Comparison of ENCODE assay signal across 17 mouse cellular contexts in the genomic region with DNA sequence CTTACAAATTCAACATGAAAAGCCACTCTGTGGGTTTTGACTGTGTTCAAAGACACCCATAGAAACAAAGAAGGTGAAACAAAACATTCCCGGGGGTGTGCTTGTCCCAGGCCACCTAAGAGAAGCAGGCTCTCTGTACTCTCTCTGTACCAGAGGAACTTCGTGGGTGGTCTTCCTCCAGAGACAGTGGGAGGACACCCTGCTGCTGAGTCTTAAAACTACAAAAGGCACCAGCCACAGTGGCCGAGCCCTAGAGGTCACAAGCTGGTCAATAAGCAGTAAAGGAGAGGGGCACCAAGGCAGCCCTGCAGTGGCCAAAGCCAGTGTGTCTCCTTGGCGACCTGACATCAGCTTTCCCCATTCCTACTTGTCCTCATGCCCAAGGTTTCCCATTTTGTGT. TPM values are rescaled to one million over a fixed set of nuclear protein-coding genes. Genes with fewer than 3 reads are reported as not detected.
A peak's percentile ranks its signal among the peaks of the same experiment; 100 is the strongest.
DNase-seq lines count a peak whose midpoint lies in the region; ATAC-seq and TF ChIP-seq lines count a peak whose summit lies in the region.
"Had no signal": no experiment of that assay in that cellular context is flagged by ENCODE, and none has a peak within 500 bp of the region (broad histone marks: within the 10 kb centered on the region; RNA-seq: fewer than 3 reads in every experiment).

No protein-coding gene starts in this region.

- no peak overlapping the region for H3K27ac ChIP-seq in intestine, embryonic 16.5 days (ENCODE audit: low read length)
- H3K27ac ChIP-seq in intestine, postnatal 0 days (ENCODE audit: low read depth, low read length): no peak overlapping the region
- no peak overlapping the region for H3K27ac ChIP-seq in neural tube, embryonic 11.5 days (ENCODE audit: low read depth, low read length)
- H3K27ac ChIP-seq: heart, adult 2 months; liver, embryonic 13.5 days; neural tube, embryonic 13.5 days had no signal

- H3K4me1 ChIP-seq in intestine, embryonic 16.5 days (ENCODE audit: control insufficient read depth, insufficient read depth, low read length): peaks cover 34% of the 10 kb centered on the region
- peaks cover 21% of the 10 kb centered on the region for H3K4me1 ChIP-seq in intestine, postnatal 0 days (replicated peaks; ENCODE audit: control insufficient read depth, insufficient read depth, low read length)
- peaks cover 33% of the 10 kb centered on the region for H3K4me1 ChIP-seq in neural tube, embryonic 11.5 days (ENCODE audit: control insufficient read depth, insufficient read depth, low read length)

- no peak overlapping the region for H3K4me3 ChIP-seq in intestine, embryonic 16.5 days (ENCODE audit: low read length)
- no peak overlapping the region for H3K4me3 ChIP-seq in intestine, postnatal 0 days (ENCODE audit: low read depth, low read length)
- H3K4me3 ChIP-seq in neural tube, embryonic 11.5 days (ENCODE audit: low read depth, low read length): no peak overlapping the region
- H3K4me3 ChIP-seq: heart, adult 2 months; liver, embryonic 13.5 days; neural tube, embryonic 13.5 days had no signal

- no peaks in the 10 kb centered on the region for H3K9me3 ChIP-seq in intestine, embryonic 16.5 days (ENCODE audit: control insufficient read depth, low read length)
- no peaks in the 10 kb centered on the region for H3K9me3 ChIP-seq in intestine, postnatal 0 days (ENCODE audit: control insufficient read depth)
- no peaks in the 10 kb centered on the region for H3K9me3 ChIP-seq in neural tube, embryonic 11.5 days (ENCODE audit: control insufficient read depth, low read length)
- H3K9me3 ChIP-seq: liver, embryonic 13.5 days; neural tube, embryonic 13.5 days had no signal

- H3K4me2 ChIP-seq in intestine, embryonic 16.5 days (ENCODE audit: low read depth, low read length): no peak overlapping the region
- no peak overlapping the region for H3K4me2 ChIP-seq in intestine, postnatal 0 days (replicated peaks; ENCODE audit: low read depth)
- H3K4me2 ChIP-seq in neural tube, embryonic 11.5 days (ENCODE audit: low read depth): no peak overlapping the region
- H3K4me2 ChIP-seq: liver, embryonic 13.5 days had no signal

- ATAC-seq in intestine, embryonic 16.5 days: no peak
- no peak for ATAC-seq in intestine, postnatal 0 days
- no peak for ATAC-seq in neural tube, embryonic 11.5 days (ENCODE audit: insufficient read depth, low FRiP score, low TSS enrichment)
- ATAC-seq: forebrain, postnatal 0 days; Patski had no signal

- H3K27me3 ChIP-seq in intestine, embryonic 16.5 days (replicated peaks; ENCODE audit: control insufficient read depth, insufficient read depth, low read length): no peaks in the 10 kb centered on the region
- no peaks in the 10 kb centered on the region for H3K27me3 ChIP-seq in intestine, postnatal 0 days (replicated peaks; ENCODE audit: control insufficient read depth, insufficient read depth, low read length)
- H3K27me3 ChIP-seq in neural tube, embryonic 11.5 days (ENCODE audit: control insufficient read depth, insufficient read depth, low read length): 0 out of 2 replicates have a peak, but pooled peaks cover 2% of the 10 kb centered on the region
- H3K27me3 ChIP-seq: CH12.LX, Patski had no signal

- DNase-seq in ES-CJ7 (ENCODE audit: low read depth, low spot score) (peak; percentile 78), R1 (ENCODE audit: low read depth, low spot score) (peak; percentile 85)
- DNase-seq in neural tube, embryonic 11.5 days (ENCODE audit: low spot score): peak; percentile 30
- DNase-seq in thymus, postnatal 10 days (ENCODE audit: low spot score in 2 of 2): no peak
- DNase-seq in lung, postnatal 4 days: no peak
- DNase-seq: cerebellum, adult 11-12 months; forebrain, postnatal 0 days; heart, adult 2 months; heart, postnatal 4 days; kidney, adult 8-10 months; liver, embryonic 13.5 days; lung, postnatal 10 days had no signal

- no peak for TF ChIP-seq CTCF in intestine, postnatal 0 days (IDR thresholded peaks at IDR 0.05; ENCODE audit: low read depth)

- 38% methylated on average over 4 of the region's 4 CpGs for WGBS in intestine, embryonic 16.5 days
- WGBS in intestine, postnatal 0 days: 55% methylated on average over 4 of the region's 4 CpGs
- WGBS in neural tube, embryonic 11.5 days: 1% methylated on average over 4 of the region's 4 CpGs

- 0 out of 2 replicates have a peak overlapping the region, but pooled peaks have one; percentile 3 for H3K9ac ChIP-seq in intestine, embryonic 16.5 days (ENCODE audit: low read depth, low read length)
- no peak overlapping the region for H3K9ac ChIP-seq in intestine, postnatal 0 days (ENCODE audit: low read depth, low read length)
- no peak overlapping the region for H3K9ac ChIP-seq in neural tube, embryonic 11.5 days (ENCODE audit: low read length)
- H3K9ac ChIP-seq: forebrain, postnatal 0 days; liver, embryonic 13.5 days; neural tube, embryonic 13.5 days had no signal

- peaks cover 4% of the 10 kb centered on the region; the same call in 1 of the 2 replicates for H3K36me3 ChIP-seq in intestine, embryonic 16.5 days (ENCODE audit: control insufficient read depth, insufficient read depth, low read length)
- H3K36me3 ChIP-seq in intestine, postnatal 0 days (ENCODE audit: control insufficient read depth, insufficient read depth): peaks cover 14% of the 10 kb centered on the region
- H3K36me3 ChIP-seq in neural tube, embryonic 11.5 days (ENCODE audit: control insufficient read depth, insufficient read depth, low read length): no peaks in the 10 kb centered on the region
- H3K36me3 ChIP-seq: liver, embryonic 13.5 days had no signal

RNA-seq across cellular contexts. Expression of gene Vangl1, which starts 14.5 kb away (rescaled TPM):
- 18.7 and 20.6 TPM in 2 replicates for polyA plus RNA-seq in intestine, embryonic 16.5 days (2015; fragmentation: Nextera tagmentation; extraction: Ambion mirVana)
- polyA plus RNA-seq in intestine, postnatal 0 days (2015; fragmentation: Nextera tagmentation; extraction: Ambion mirVana): 7.2 and 7.4 TPM in 2 replicates
- polyA plus RNA-seq in neural tube, embryonic 11.5 days (2014; fragmentation: Nextera tagmentation; extraction: Ambion mirVana): 13.4 and 15.1 TPM in 2 replicates

Comparison
In these comparisons a context has a peak if more than half of its experiments do, and no peak if none do; other contexts are left out.
1. DNase-seq: peak in ES-CJ7 (single experiment), R1 (single experiment) and neural tube, embryonic 11.5 days (single experiment); none in thymus, postnatal 10 days (0 of 2) and lung, postnatal 4 days (0 of 2).